Mouse (Mus musculus): ENCODE data around the gene Esrra.

DNA sequence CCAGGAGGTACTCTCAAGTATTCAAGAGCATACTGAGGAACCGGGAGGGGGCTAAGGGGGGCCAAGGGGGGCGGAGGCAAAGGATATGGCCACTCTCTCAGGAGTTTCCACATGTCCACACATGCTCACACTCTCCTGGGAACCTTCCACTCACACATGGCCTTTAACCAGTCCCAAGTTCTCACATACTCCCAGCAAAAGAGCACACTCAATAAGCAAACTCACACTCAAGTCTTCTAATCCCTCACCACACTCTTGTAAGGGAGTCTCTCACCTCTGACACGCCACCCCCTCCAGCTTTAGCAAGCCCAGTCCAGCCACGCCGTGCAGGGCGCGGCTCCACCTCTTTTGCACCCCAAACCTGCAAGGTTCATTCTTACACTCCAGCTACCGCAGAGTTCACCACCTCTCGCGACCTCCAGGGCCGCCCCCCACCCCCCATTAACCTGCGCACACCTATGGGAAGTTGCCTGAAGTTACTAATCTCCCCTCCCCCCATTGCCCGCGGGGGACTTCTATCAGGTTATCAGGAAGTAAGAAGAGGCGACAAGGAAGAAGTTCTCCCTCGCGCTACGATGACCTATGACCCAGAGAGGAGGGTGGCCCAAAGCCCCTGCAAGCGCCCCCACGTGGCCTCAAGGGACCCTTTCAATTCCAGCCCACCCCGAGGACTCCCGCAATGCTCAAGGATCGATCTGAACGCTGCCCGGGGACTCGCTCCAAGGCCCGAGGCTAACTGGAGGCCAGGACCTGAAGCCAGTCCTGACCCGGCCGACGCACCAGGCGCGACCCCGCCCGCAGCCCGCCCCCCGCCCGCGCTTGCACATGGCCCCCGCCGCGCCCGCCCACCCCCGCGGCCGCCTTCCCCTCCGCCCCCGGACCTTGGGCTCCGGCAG lies 624 bp downstream of the Esrra start:
- TF ChIP-seq CTCF (IDR thresholded peaks at IDR 0.05; ENCODE audit: insufficient read depth, low read depth, low read length) = no peak
- peak; percentile 5; the same call in 1 of the 2 replicates for TF ChIP-seq POLR2A (IDR thresholded peaks at IDR 0.05; ENCODE audit: insufficient read depth, low read depth, low read length)

Data from olfactory bulb, adult 2 months (tissue).